Mouse (Mus musculus): ENCODE results near the gene Olfr592. TPM values are rescaled to one million over a fixed set of nuclear protein-coding genes. Genes with fewer than 3 reads are reported as not detected.
"Not testable (repeated sequence)": the region's sequence is repeated elsewhere in the genome, so short reads cannot be mapped to it uniquely, and the experiment has no call there.

Gene Olfr592
- not detected for polyA plus RNA-seq (2012; fragmentation: generic; extraction: Trizol)

DNA sequence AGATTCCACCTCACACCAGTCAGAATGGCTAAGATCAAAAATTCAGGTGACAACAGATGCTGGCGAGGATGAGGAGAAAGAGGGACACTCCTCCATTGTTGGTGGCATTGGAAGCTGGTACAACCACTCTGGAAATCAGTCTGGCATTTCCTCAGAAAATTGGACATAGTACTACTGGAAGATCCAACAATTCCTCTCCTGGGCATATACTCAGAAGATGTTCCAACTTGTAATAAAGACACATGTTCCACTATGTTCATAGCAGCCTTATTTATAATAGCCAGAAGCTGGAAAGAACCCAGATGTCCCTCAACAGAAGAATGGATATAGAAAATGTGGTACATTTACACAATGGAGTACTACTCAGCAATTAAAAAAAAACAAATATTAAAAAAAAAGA, at the start of gene Olfr592:
Gene Olfr592, plus strand, starts transcription at position 301 of the 400 bp plus-strand sequence.
- H3K4me3 ChIP-seq; H3K27me3 ChIP-seq (ENCODE audit: control insufficient read depth, insufficient read depth, insufficient read length); H3K36me3 ChIP-seq (ENCODE audit: control insufficient read depth, insufficient read depth); H3K79me2 ChIP-seq (ENCODE audit: control insufficient read depth, insufficient read depth); H3K4me2 ChIP-seq (ENCODE audit: low read depth); H3ac ChIP-seq (ENCODE audit: control insufficient read depth, insufficient read length): not testable (repeated sequence)

DNA sequence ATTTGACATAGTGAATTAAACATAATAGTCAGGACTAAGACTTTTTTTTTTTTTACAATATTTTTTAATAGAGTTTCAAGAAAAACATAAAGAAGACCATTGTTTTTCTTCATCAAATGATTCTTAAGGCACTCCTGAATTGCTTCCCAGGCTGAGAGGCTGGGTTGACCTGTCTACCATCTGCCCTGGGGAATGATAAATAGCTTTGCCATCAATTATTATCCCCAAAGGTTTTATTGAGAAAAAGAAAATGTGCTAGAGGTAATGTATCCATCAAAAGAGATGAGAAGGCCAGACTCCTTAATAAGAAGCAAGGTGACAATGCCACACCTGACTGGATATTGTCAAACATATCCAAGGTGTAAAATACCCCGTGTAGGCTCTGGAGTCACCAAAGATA, 44.0 kb upstream of the Olfr592 start, which contains the start of gene Olfr588-ps1:
Gene Olfr588-ps1, plus strand, starts transcription at position 301 of the 400 bp plus-strand sequence.
- H3K4me2 ChIP-seq (ENCODE audit: low read depth), result no peak within 1 kb of the TSS
- no peaks in the 10 kb centered on the region for H3K27me3 ChIP-seq (ENCODE audit: control insufficient read depth, insufficient read depth, insufficient read length)

DNA sequence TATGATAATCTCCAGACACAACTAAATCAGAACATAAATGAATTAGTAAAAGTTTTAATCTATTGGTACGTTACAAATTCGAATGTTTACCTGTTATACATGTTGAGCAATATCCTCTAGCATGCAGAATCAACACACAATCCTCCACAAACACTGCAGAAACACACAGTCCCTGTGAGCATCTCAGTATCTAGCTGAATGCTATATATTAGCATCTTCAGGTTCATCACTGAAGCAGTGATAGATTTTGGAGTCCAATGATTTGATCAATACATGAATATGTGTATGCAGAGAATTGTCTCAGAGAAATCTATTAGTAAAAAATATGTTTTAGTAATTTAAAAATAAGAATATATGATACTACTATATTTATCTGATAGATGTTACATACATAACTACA, 28.3 kb upstream of the Olfr592 start, which contains the start of gene Olfr589:
Gene Olfr589, minus strand, starts transcription at position 101 of the 400 bp plus-strand sequence.
- Histone ChIP-seq H3K4me2 (ENCODE audit: low read depth) (no peak within 1 kb of the TSS), H3K79me2 (ENCODE audit: control insufficient read depth, insufficient read depth) (no peaks in the 10 kb centered on the region), H3K36me3 (ENCODE audit: control insufficient read depth, insufficient read depth) (no peaks in the 10 kb centered on the region), H3K4me3 (no peak within 1 kb of the TSS), H3ac (ENCODE audit: control insufficient read depth, insufficient read length) (no peak within 1 kb of the TSS), H3K27me3 (ENCODE audit: control insufficient read depth, insufficient read depth, insufficient read length) (no peaks in the 10 kb centered on the region)
- TF ChIP-seq POLR2AphosphoS2 (IDR thresholded peaks at IDR 0.05; ENCODE audit: insufficient read length, low read depth) (no peak), REST (IDR thresholded peaks at IDR 0.05; ENCODE audit: insufficient read depth, insufficient read length) (no peak), E2F4 (IDR thresholded peaks at IDR 0.05; ENCODE audit: insufficient read depth) (no peak), USF1 (IDR thresholded peaks at IDR 0.05; ENCODE audit: low read depth) (no peak), MAX (IDR thresholded peaks at IDR 0.05; ENCODE audit: low read depth) (no peak), TCF3 (IDR thresholded peaks at IDR 0.05; ENCODE audit: insufficient read length, low read depth) (no peak), MYOG (IDR thresholded peaks at IDR 0.05; ENCODE audit: control insufficient read depth in 1 of 3, insufficient read depth in 1 of 3, insufficient read length in 2 of 3, low read depth in 2 of 3) (no peak), TCF12 (IDR thresholded peaks at IDR 0.05; ENCODE audit: insufficient read depth, poor library complexity, severe bottlenecking) (no peak), SRF (IDR thresholded peaks at IDR 0.05; ENCODE audit: control insufficient read depth, insufficient read length, low read depth) (no peak), MYOD1 (IDR thresholded peaks at IDR 0.05; ENCODE audit: control insufficient read depth in 1 of 3, insufficient read length in 2 of 3, low read depth in 2 of 3) (no peak), POLR2A (IDR thresholded peaks at IDR 0.05; ENCODE audit: insufficient read length, low read depth) (no peak), CEBPB (IDR thresholded peaks at IDR 0.05; ENCODE audit: insufficient read depth, poor library complexity, severe bottlenecking) (no peak)

More for the DNA sequence above, 44.0 kb upstream of the Olfr592 start, which contains the start of gene Olfr588-ps1:
- Histone ChIP-seq H3K4me3 (no peak within 1 kb of the TSS), H3K36me3 (ENCODE audit: control insufficient read depth, insufficient read depth) (no peaks in the 10 kb centered on the region), H3K79me2 (ENCODE audit: control insufficient read depth, insufficient read depth) (no peaks in the 10 kb centered on the region), H3ac (ENCODE audit: control insufficient read depth, insufficient read length) (no peak within 1 kb of the TSS)
- TF ChIP-seq SRF (IDR thresholded peaks at IDR 0.05; ENCODE audit: control insufficient read depth, insufficient read length, low read depth), result no peak
- no peak for TF ChIP-seq TCF3 (IDR thresholded peaks at IDR 0.05; ENCODE audit: insufficient read length, low read depth)
- TF ChIP-seq USF1 (IDR thresholded peaks at IDR 0.05; ENCODE audit: low read depth), result no peak
- no peak for TF ChIP-seq TCF12 (IDR thresholded peaks at IDR 0.05; ENCODE audit: insufficient read depth, poor library complexity, severe bottlenecking)
- no peak for TF ChIP-seq POLR2AphosphoS2 (IDR thresholded peaks at IDR 0.05; ENCODE audit: insufficient read length, low read depth)
- no peak for TF ChIP-seq REST (IDR thresholded peaks at IDR 0.05; ENCODE audit: insufficient read depth, insufficient read length)
- no peak for TF ChIP-seq MYOG (IDR thresholded peaks at IDR 0.05; ENCODE audit: control insufficient read depth in 1 of 3, insufficient read depth in 1 of 3, insufficient read length in 2 of 3, low read depth in 2 of 3)
- TF ChIP-seq CEBPB (IDR thresholded peaks at IDR 0.05; ENCODE audit: insufficient read depth, poor library complexity, severe bottlenecking), result no peak
- no peak for TF ChIP-seq MYOD1 (IDR thresholded peaks at IDR 0.05; ENCODE audit: control insufficient read depth in 1 of 3, insufficient read length in 2 of 3, low read depth in 2 of 3)

- TF ChIP-seq MAX (IDR thresholded peaks at IDR 0.05; ENCODE audit: low read depth) (no peak), MYOD1 (IDR thresholded peaks at IDR 0.05; ENCODE audit: control insufficient read depth in 1 of 3, insufficient read length in 2 of 3, low read depth in 2 of 3) (no peak), TCF3 (IDR thresholded peaks at IDR 0.05; ENCODE audit: insufficient read length, low read depth) (no peak), USF1 (IDR thresholded peaks at IDR 0.05; ENCODE audit: low read depth) (no peak), POLR2A (IDR thresholded peaks at IDR 0.05; ENCODE audit: insufficient read length, low read depth) (no peak), TCF12 (IDR thresholded peaks at IDR 0.05; ENCODE audit: insufficient read depth, poor library complexity, severe bottlenecking) (no peak)
- Histone ChIP-seq H3ac (ENCODE audit: control insufficient read depth, insufficient read length) (no peak overlapping the region), H3K4me2 (ENCODE audit: low read depth) (no peak overlapping the region), H3K27me3 (ENCODE audit: control insufficient read depth, insufficient read depth, insufficient read length) (no peaks in the 10 kb centered on the region), H3K79me2 (ENCODE audit: control insufficient read depth, insufficient read depth) (no peaks in the 10 kb centered on the region), H3K36me3 (ENCODE audit: control insufficient read depth, insufficient read depth) (no peaks in the 10 kb centered on the region), H3K4me3 (no peak overlapping the region)
These were observed 14.9 kb upstream of the Olfr592 start for GRCm38 (mm10) chr7:103169697-103170096.

DNA sequence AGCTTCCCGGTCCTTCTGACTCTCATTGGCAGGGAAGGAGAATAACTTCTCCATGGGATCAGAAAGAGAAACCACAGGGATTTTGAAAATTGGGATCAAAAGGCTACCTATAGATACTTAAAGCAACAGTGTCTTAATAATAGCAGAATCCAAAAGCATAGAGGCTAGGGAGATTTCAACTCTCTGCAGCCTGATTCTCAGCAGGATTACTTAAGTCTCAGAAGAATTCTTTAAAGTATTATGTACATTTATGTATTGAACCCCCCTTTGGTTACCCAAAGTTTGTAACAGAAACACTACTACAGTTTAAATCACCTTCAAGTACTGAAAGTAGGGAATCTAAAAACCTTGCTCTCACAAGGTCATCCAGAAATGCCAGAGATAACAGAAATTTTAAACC, 6.4 kb upstream of the Olfr592 start, which contains the start of gene Olfr591:
Gene Olfr591, minus strand, starts transcription at position 101 of the 400 bp plus-strand sequence.
- Histone ChIP-seq H3K4me2 (ENCODE audit: low read depth) (no peak within 1 kb of the TSS), H3K79me2 (ENCODE audit: control insufficient read depth, insufficient read depth) (no peaks in the 10 kb centered on the region), H3K36me3 (ENCODE audit: control insufficient read depth, insufficient read depth) (no peaks in the 10 kb centered on the region), H3ac (ENCODE audit: control insufficient read depth, insufficient read length) (no peak within 1 kb of the TSS), H3K4me3 (no peak within 1 kb of the TSS), H3K27me3 (ENCODE audit: control insufficient read depth, insufficient read depth, insufficient read length) (no peaks in the 10 kb centered on the region)
- TF ChIP-seq TCF3 (IDR thresholded peaks at IDR 0.05; ENCODE audit: insufficient read length, low read depth) (no peak), CEBPB (IDR thresholded peaks at IDR 0.05; ENCODE audit: insufficient read depth, poor library complexity, severe bottlenecking) (no peak), MYOG (IDR thresholded peaks at IDR 0.05; ENCODE audit: control insufficient read depth in 1 of 3, insufficient read depth in 1 of 3, insufficient read length in 2 of 3, low read depth in 2 of 3) (no peak), POLR2AphosphoS2 (IDR thresholded peaks at IDR 0.05; ENCODE audit: insufficient read length, low read depth) (no peak), TCF12 (IDR thresholded peaks at IDR 0.05; ENCODE audit: insufficient read depth, poor library complexity, severe bottlenecking) (no peak), SRF (IDR thresholded peaks at IDR 0.05; ENCODE audit: control insufficient read depth, insufficient read length, low read depth) (no peak), POLR2A (IDR thresholded peaks at IDR 0.05; ENCODE audit: insufficient read length, low read depth) (no peak), MYOD1 (IDR thresholded peaks at IDR 0.05; ENCODE audit: control insufficient read depth in 1 of 3, insufficient read length in 2 of 3, low read depth in 2 of 3) (no peak), USF1 (IDR thresholded peaks at IDR 0.05; ENCODE audit: low read depth) (no peak)
